In the genomic region with DNA sequence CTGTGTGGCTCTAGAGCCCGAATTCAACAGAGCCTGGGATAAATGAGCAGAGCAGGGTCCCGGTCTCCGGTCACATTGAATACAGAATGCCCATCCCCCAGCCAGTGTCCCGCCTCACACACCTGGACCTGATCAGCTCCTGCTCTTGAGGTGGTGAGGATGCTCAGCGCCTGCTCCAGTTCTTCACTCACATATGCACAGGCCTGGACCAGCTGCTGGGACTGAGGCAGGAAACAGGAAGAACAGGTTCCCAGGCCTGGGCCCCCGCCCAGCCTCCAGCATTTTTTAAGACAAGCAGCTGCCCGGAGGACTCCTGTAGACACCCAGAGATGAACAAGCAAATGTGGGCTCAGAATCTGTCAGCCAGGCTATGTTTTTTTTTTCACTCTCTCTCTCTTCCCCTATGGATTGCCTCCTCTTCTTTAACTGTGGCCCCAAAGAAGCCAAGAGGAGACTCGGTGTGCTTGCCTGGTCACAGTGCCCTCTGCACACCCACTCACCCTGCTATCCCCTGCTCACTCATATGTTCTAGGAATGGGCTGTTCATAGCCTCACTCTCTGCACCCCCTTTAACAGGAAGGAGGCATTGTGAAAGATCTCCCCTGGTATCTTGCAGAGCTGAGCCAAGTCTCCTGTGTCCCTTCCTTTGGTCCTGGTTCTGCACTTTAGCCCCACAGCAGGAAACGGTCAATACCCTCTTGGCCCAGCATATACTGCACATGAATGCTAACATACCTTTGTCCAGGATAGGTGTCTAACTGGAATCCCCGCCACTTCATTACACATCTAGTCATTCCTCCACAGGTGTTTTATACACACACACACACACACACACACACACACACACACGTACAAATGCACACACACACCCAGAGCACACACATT, we compare ENCODE assay signal across 13 mouse cellular contexts. TPM values are rescaled to one million over a fixed set of nuclear protein-coding genes. Genes with fewer than 3 reads are reported as not detected.
DNase-seq lines count a peak whose midpoint lies in the region; ATAC-seq and TF ChIP-seq lines count a peak whose summit lies in the region.
"Had no signal": no experiment of that assay in that cellular context is flagged by ENCODE, and none has a peak within 500 bp of the region (broad histone marks: within the 10 kb centered on the region; RNA-seq: fewer than 3 reads in every experiment).

No protein-coding gene starts in this region.

- no peaks in the 10 kb centered on the region for H3K9me3 ChIP-seq in lung, postnatal 0 days (ENCODE audit: low read length)
- H3K9me3 ChIP-seq in embryonic facial prominence, embryonic 15.5 days (replicated peaks): no peaks in the 10 kb centered on the region
- H3K9me3 ChIP-seq in stomach, embryonic 14.5 days (ENCODE audit: control insufficient read depth, low read depth, low read length): no peaks in the 10 kb centered on the region
- H3K9me3 ChIP-seq: hindbrain, embryonic 15.5 days; midbrain, embryonic 12.5 days; neural tube, embryonic 12.5 days had no signal

- no peak overlapping the region for H3K4me3 ChIP-seq in lung, postnatal 0 days (ENCODE audit: low read depth, low read length)
- no peak overlapping the region for H3K4me3 ChIP-seq in lung, adult 2 months (replicated peaks; ENCODE audit: extremely low read depth, low read depth, low read length)
- H3K4me3 ChIP-seq in embryonic facial prominence, embryonic 15.5 days (replicated peaks): no peak overlapping the region
- H3K4me3 ChIP-seq in stomach, embryonic 14.5 days (ENCODE audit: low read depth, low read length): no peak overlapping the region
- no peak overlapping the region for H3K4me3 ChIP-seq in layer of hippocampus, adult 2 months
- H3K4me3 ChIP-seq: hindbrain, embryonic 15.5 days; midbrain, embryonic 12.5 days; neural tube, embryonic 12.5 days had no signal

- peak; percentile 39 to 52 for DNase-seq in heart, postnatal 14 days
- DNase-seq in heart, postnatal 4 days: no peak
- DNase-seq in lung, postnatal 0 days (ENCODE audit: low spot score): peak; percentile 49
- no peak for DNase-seq in lung, adult 2 months
- DNase-seq in layer of hippocampus, adult 2 months (ENCODE audit: low spot score in 2 of 2): no peak
- no peak for DNase-seq in yolk sac, embryonic 10.5 days (ENCODE audit: low spot score)
- DNase-seq: adrenal gland, adult 8-10 months had no signal

- intact Hi-C loops in heart, postnatal 14 days (cut with DNase I): no loop called here

- TF ChIP-seq POLR2A in lung, adult 2 months (IDR thresholded peaks at IDR 0.05; ENCODE audit: borderline replicate concordance, extremely low read depth, low read depth, low read length): no peak

- peak; percentile 52 for ATAC-seq in lung, postnatal 0 days
- ATAC-seq in embryonic facial prominence, embryonic 15.5 days (ENCODE audit: insufficient number of reproducible peaks, low FRiP score, low TSS enrichment, low read depth): no peak; the same call in 1 of the 2 replicates
- ATAC-seq in stomach, embryonic 14.5 days (ENCODE audit: insufficient number of reproducible peaks, insufficient read depth, low FRiP score, low read depth): peak; percentile 50; the same call in 1 of the 2 replicates

- H3K9ac ChIP-seq in lung, postnatal 0 days (replicated peaks; ENCODE audit: low read depth): no peak overlapping the region
- no peak overlapping the region for H3K9ac ChIP-seq in embryonic facial prominence, embryonic 15.5 days
- H3K9ac ChIP-seq in stomach, embryonic 14.5 days (replicated peaks; ENCODE audit: low read depth, low read length): no peak overlapping the region
- H3K9ac ChIP-seq: hindbrain, embryonic 15.5 days; midbrain, embryonic 12.5 days; neural tube, embryonic 12.5 days had no signal

- TF ChIP-seq EP300 in lung, postnatal 0 days (IDR thresholded peaks at IDR 0.05): no peak

- 0 out of 2 replicates have a peak, but pooled peaks cover 3% of the 10 kb centered on the region for H3K4me1 ChIP-seq in lung, postnatal 0 days (ENCODE audit: insufficient read depth, low read depth, low read length)
- H3K4me1 ChIP-seq in lung, adult 2 months (ENCODE audit: control insufficient read depth, insufficient read depth, low read length): peaks cover 6% of the 10 kb centered on the region; the same call in 1 of the 2 replicates
- peaks cover 20% of the 10 kb centered on the region for H3K4me1 ChIP-seq in embryonic facial prominence, embryonic 15.5 days
- peaks cover 10% of the 10 kb centered on the region; the same call in 1 of the 2 replicates for H3K4me1 ChIP-seq in stomach, embryonic 14.5 days (ENCODE audit: control insufficient read depth, insufficient read depth, low read length)
- H3K4me1 ChIP-seq: hindbrain, embryonic 15.5 days; midbrain, embryonic 12.5 days; neural tube, embryonic 12.5 days had no signal

- no peak for TF ChIP-seq CTCF in lung, postnatal 0 days (IDR thresholded peaks at IDR 0.05)
- TF ChIP-seq CTCF in lung, adult 2 months (IDR thresholded peaks at IDR 0.05; ENCODE audit: insufficient read depth, low read length): no peak
- no peak for TF ChIP-seq CTCF in layer of hippocampus, adult 2 months (conservative IDR thresholded peaks at IDR 0.05)

- no peak overlapping the region for H3K4me2 ChIP-seq in lung, postnatal 0 days (replicated peaks; ENCODE audit: low read depth, low read length)
- H3K4me2 ChIP-seq in embryonic facial prominence, embryonic 15.5 days (replicated peaks): no peak overlapping the region
- no peak overlapping the region for H3K4me2 ChIP-seq in stomach, embryonic 14.5 days (replicated peaks; ENCODE audit: low read depth, low read length)
- H3K4me2 ChIP-seq: heart, embryonic 11.5 days; hindbrain, embryonic 15.5 days; midbrain, embryonic 12.5 days; neural tube, embryonic 12.5 days had no signal

- no peaks in the 10 kb centered on the region for H3K36me3 ChIP-seq in lung, postnatal 0 days (ENCODE audit: insufficient read depth, low read length)
- no peaks in the 10 kb centered on the region for H3K36me3 ChIP-seq in embryonic facial prominence, embryonic 15.5 days
- H3K36me3 ChIP-seq in stomach, embryonic 14.5 days (ENCODE audit: control insufficient read depth, insufficient read depth, low read length): no peaks in the 10 kb centered on the region
- H3K36me3 ChIP-seq: hindbrain, embryonic 15.5 days; midbrain, embryonic 12.5 days; neural tube, embryonic 12.5 days had no signal

- no peak overlapping the region for H3K27ac ChIP-seq in lung, postnatal 0 days (ENCODE audit: low read length)
- H3K27ac ChIP-seq in embryonic facial prominence, embryonic 15.5 days (replicated peaks): peak overlapping the region; percentile 51; the same call in 1 of the 2 replicates
- no peak overlapping the region for H3K27ac ChIP-seq in stomach, embryonic 14.5 days (ENCODE audit: low read length)
- no peak overlapping the region for H3K27ac ChIP-seq in layer of hippocampus, adult 2 months
- H3K27ac ChIP-seq: hindbrain, embryonic 15.5 days; midbrain, embryonic 12.5 days; neural tube, embryonic 12.5 days had no signal

- no peaks in the 10 kb centered on the region for H3K27me3 ChIP-seq in lung, postnatal 0 days (replicated peaks; ENCODE audit: insufficient read depth, low read length)
- H3K27me3 ChIP-seq in embryonic facial prominence, embryonic 15.5 days: 0 out of 2 replicates have a peak, but pooled peaks cover 3% of the 10 kb centered on the region
- H3K27me3 ChIP-seq in stomach, embryonic 14.5 days (ENCODE audit: control insufficient read depth, insufficient read depth, low read length): no peaks in the 10 kb centered on the region
- H3K27me3 ChIP-seq: hindbrain, embryonic 15.5 days had no signal

- 49% methylated on average over 11 of the region's 11 CpGs for WGBS in lung, postnatal 0 days
- 61% methylated on average over 11 of the region's 11 CpGs for WGBS in lung, adult 2 months
- 38% methylated on average over 11 of the region's 11 CpGs for WGBS in embryonic facial prominence, embryonic 15.5 days
- 61% methylated on average over 11 of the region's 11 CpGs for WGBS in stomach, embryonic 14.5 days

RNA-seq across cellular contexts. Expression of a gene that starts 9.0 kb away (rescaled TPM):
- total RNA-seq in heart, postnatal 14 days (2021): 10 to 100 TPM; 20.6 to 22.1 TPM
- 10 to 100 TPM; 10.6 to 12.2 TPM for total RNA-seq in heart, postnatal 4 days (2021)
- polyA plus RNA-seq in lung, postnatal 0 days (2015; fragmentation: Nextera tagmentation; extraction: Ambion mirVana): 11.5 and 11.6 TPM in 2 replicates
- polyA plus RNA-seq in lung, adult 2 months (2012; rRNA removed): 25.0 and 25.2 TPM in 2 replicates
- 2.5 and 3.6 TPM in 2 replicates for polyA plus RNA-seq in embryonic facial prominence, embryonic 15.5 days (2015; fragmentation: Nextera tagmentation; extraction: Ambion mirVana)
- polyA plus RNA-seq in stomach, embryonic 14.5 days (2014; fragmentation: Nextera tagmentation; extraction: Ambion mirVana): 1.7 and 2.0 TPM in 2 replicates
- total RNA-seq in layer of hippocampus, adult 2 months (2021): under 1 TPM; 0.86 to 0.87 TPM

RNA-seq across cellular contexts. Expression of a gene that starts 29.2 kb away (rescaled TPM):
- 1 to 10 TPM; 4.1 to 4.5 TPM for total RNA-seq in heart, postnatal 14 days (2021)
- total RNA-seq in heart, postnatal 4 days (2021): 1 to 10 TPM; 2.5 to 2.6 TPM
- 9.9 and 11.2 TPM in 2 replicates for polyA plus RNA-seq in lung, postnatal 0 days (2015; fragmentation: Nextera tagmentation; extraction: Ambion mirVana)
- 59.1 and 61.6 TPM in 2 replicates for polyA plus RNA-seq in lung, adult 2 months (2012; rRNA removed)
- polyA plus RNA-seq in embryonic facial prominence, embryonic 15.5 days (2015; fragmentation: Nextera tagmentation; extraction: Ambion mirVana): 7.8 and 8.6 TPM in 2 replicates
- 7.3 and 7.8 TPM in 2 replicates for polyA plus RNA-seq in stomach, embryonic 14.5 days (2014; fragmentation: Nextera tagmentation; extraction: Ambion mirVana)
- 1 to 10 TPM; 3.0 to 3.6 TPM for total RNA-seq in layer of hippocampus, adult 2 months (2021)

Comparison
In these comparisons a context has a peak if more than half of its experiments do, and no peak if none do; other contexts are left out.
1. DNase-seq: peak in heart, postnatal 14 days (2 of 2) and lung, postnatal 0 days (single experiment); none in heart, postnatal 4 days (single experiment), lung, adult 2 months (single experiment), layer of hippocampus, adult 2 months (0 of 2) and yolk sac, embryonic 10.5 days (single experiment).